Mouse (Mus musculus): ENCODE results near the gene Mbd6.

GRCm38 (mm10) chr10:127264971-127265370 lies 23.8 kb downstream of the Mbd6 start:
- TF ChIP-seq CTCF (IDR thresholded peaks at IDR 0.05; ENCODE audit: borderline replicate concordance, extremely low read depth, insufficient read depth, insufficient read length) (no peak), POLR2A (IDR thresholded peaks at IDR 0.05; ENCODE audit: borderline replicate concordance, extremely low read depth, insufficient read depth, insufficient read length, poor library complexity, severe bottlenecking) (no peak)
